Mouse (Mus musculus): ENCODE measurements around the gene Fam78b. TPM values are rescaled to one million over a fixed set of nuclear protein-coding genes. Genes with fewer than 3 reads are reported as not detected.

Fam78b gene
- total and polyA plus RNA-seq, 2 experiments from 2014 or later = 11.7 to 24.5 TPM

DNA sequence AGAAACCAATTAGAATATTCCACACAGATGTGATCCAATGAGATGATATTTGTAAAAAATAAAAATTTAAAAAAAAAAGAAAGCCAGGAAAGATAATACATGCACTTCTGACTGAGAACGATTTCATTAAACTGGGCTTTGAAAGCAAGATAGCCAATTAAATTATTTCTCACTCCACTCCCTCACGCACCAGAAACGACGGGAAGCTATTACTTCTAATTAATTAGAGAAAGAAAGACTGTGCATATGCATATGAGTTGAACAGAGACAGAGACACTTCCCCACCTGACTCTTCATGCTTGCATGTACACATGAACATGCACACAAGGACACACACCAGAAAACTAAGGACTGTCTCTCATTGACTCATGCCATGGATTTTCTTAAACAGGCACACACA lies 84.2 kb downstream of the Fam78b start:
- H3K9ac ChIP-seq = no peak overlapping the region
- no peak overlapping the region for H3K27ac ChIP-seq (ENCODE audit: low read depth, low read length)
- TF ChIP-seq CTCF (IDR thresholded peaks at IDR 0.05; ENCODE audit: low read depth) = no peak
- no peak overlapping the region for H3K4me2 ChIP-seq (ENCODE audit: low read depth)
- H3K9me3 ChIP-seq (ENCODE audit: low read length) = no peaks in the 10 kb centered on the region
- ATAC-seq = no peak
- H3K27me3 ChIP-seq (ENCODE audit: insufficient read depth, low read length) = no peaks in the 10 kb centered on the region
- H3K36me3 ChIP-seq (ENCODE audit: insufficient read depth) = no peaks in the 10 kb centered on the region; the same call in none of the 2 replicates
- H3K4me3 ChIP-seq (ENCODE audit: low read depth, low read length) = no peak overlapping the region
- DNase-seq = no peak
- peaks cover 7% of the 10 kb centered on the region; the same call in 1 of the 2 replicates for H3K4me1 ChIP-seq (ENCODE audit: insufficient read depth)
- 16% methylated on average over 4 of the region's 4 CpGs for WGBS

DNA sequence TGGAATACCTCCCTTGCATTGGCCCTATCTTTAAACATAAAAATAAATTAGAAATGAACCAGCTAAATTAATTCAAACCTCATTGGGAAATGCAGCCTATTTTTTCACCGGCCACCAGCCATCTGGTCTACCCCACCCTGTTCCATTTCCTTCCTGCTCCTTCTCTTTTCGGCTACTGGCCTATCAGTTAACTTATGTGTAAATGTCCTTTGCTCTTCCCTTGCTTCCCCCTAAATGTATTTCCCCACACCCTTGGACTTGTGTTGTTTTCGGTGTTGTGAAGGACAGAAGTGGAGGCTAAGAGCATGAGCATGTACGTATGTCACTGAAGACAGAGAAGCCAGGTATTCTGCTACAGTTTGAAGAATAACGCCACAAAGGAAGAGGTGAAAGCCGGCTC lies 89.2 kb downstream of the Fam78b start:
- no peak overlapping the region for H3K4me3 ChIP-seq (ENCODE audit: low read depth, low read length)
- H3K4me2 ChIP-seq (ENCODE audit: low read depth) = no peak overlapping the region
- H3K27me3 ChIP-seq (ENCODE audit: insufficient read depth, low read length) = no peaks in the 10 kb centered on the region
- H3K36me3 ChIP-seq (ENCODE audit: insufficient read depth) = no peaks in the 10 kb centered on the region; the same call in 1 of the 2 replicates
- H3K4me1 ChIP-seq (ENCODE audit: insufficient read depth) = no peaks in the 10 kb centered on the region
- 90% methylated on average over 6 of the region's 6 CpGs for WGBS
- TF ChIP-seq CTCF (IDR thresholded peaks at IDR 0.05; ENCODE audit: low read depth) = no peak
- no peaks in the 10 kb centered on the region for H3K9me3 ChIP-seq (ENCODE audit: low read length)
- no peak for ATAC-seq
- DNase-seq = no peak
- no peak overlapping the region for H3K9ac ChIP-seq
- no peak overlapping the region for H3K27ac ChIP-seq (ENCODE audit: low read depth, low read length)

DNA sequence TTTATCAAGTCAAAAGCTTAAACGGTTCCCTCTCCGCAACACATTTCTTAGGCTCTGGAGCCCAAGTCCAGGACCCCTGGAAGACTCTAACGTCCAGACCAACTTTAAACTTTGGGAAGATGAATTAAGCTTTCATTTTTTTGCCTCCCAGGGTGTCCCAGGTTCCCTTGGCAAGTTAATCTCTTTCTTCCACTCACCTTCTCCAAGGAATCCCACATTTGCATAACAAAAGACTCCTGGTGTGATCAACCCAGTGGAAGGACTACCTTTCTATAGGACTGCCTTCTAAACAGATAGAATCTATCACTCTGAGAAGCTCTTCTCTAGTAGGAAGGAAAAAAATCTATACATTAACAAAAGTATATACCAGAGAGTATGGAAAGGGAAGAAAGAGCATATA lies 92.3 kb downstream of the Fam78b start:
- WGBS = 48% methylated on average over 3 of the region's 3 CpGs
- DNase-seq (no peak), ATAC-seq (no peak)
- H3K4me3 ChIP-seq (ENCODE audit: low read depth, low read length) = no peak overlapping the region
- H3K36me3 ChIP-seq (ENCODE audit: insufficient read depth) = no peaks in the 10 kb centered on the region
- H3K4me1 ChIP-seq (ENCODE audit: insufficient read depth) = no peaks in the 10 kb centered on the region
- no peak overlapping the region for H3K9ac ChIP-seq
- no peaks in the 10 kb centered on the region for H3K9me3 ChIP-seq (ENCODE audit: low read length)
- no peak overlapping the region for H3K27ac ChIP-seq (ENCODE audit: low read depth, low read length)
- no peak for TF ChIP-seq CTCF (IDR thresholded peaks at IDR 0.05; ENCODE audit: low read depth)
- H3K27me3 ChIP-seq (ENCODE audit: insufficient read depth, low read length) = no peaks in the 10 kb centered on the region
- no peak overlapping the region for H3K4me2 ChIP-seq (ENCODE audit: low read depth)

DNA sequence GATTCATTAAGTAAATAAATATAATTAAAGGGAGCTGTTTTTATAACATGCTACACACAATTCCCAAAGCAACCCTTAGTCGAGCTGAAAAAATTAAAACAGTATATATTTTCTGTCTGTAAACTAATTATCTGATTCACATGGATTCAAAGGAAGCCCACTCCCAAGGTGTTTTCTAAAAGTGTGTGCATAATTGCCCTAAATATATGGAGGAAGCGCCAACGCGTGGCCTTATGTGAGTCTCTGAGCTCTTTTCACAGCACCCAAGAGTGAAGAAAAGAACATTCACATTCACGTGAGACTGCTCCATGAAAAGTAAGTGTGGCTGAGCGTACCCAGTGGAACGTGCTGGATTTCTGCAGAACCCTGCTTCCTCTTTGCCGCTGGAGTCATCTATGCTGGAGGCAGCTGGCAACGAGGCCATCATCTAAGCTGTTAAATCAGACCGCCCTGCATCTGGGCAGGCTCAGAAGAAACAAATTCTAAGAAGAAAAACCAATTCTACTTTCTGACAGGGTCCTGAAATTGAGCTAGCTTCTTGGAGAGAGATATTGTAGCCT lies 93.5 kb downstream of the Fam78b start:
- H3K4me3 ChIP-seq (ENCODE audit: low read depth, low read length) = no peak overlapping the region
- H3K36me3 ChIP-seq (ENCODE audit: insufficient read depth) = no peaks in the 10 kb centered on the region
- no peak for DNase-seq
- no peak for TF ChIP-seq CTCF (IDR thresholded peaks at IDR 0.05; ENCODE audit: low read depth)
- H3K27me3 ChIP-seq (ENCODE audit: insufficient read depth, low read length) = no peaks in the 10 kb centered on the region
- H3K4me1 ChIP-seq (ENCODE audit: insufficient read depth) = no peaks in the 10 kb centered on the region
- ATAC-seq = no peak
- no peaks in the 10 kb centered on the region for H3K9me3 ChIP-seq (ENCODE audit: low read length)
- 76% methylated on average over 10 of the region's 10 CpGs for WGBS
- H3K9ac ChIP-seq = no peak overlapping the region
- no peak overlapping the region for H3K27ac ChIP-seq (ENCODE audit: low read depth, low read length)
- H3K4me2 ChIP-seq (ENCODE audit: low read depth) = no peak overlapping the region

DNA sequence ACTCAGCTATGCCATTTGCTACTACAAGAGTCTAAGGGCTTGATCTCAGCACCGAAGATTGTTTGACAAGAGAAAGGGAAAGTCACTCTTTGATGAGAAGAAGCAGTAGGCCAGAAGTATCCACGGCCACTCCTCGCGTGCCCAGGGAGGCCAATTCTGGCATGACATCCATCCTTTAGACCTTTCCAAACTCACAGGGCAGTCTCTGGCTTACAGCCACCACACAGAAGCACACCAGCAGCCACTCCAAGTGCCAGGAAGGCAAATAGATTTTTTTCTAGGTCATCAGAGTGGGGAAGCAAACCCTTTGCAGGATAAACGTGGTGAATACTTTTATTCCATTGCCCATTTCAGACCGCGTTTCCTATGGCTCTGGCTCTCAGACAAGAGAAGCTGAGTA lies 97.5 kb downstream of the Fam78b start:
- DNase-seq = no peak

DNA sequence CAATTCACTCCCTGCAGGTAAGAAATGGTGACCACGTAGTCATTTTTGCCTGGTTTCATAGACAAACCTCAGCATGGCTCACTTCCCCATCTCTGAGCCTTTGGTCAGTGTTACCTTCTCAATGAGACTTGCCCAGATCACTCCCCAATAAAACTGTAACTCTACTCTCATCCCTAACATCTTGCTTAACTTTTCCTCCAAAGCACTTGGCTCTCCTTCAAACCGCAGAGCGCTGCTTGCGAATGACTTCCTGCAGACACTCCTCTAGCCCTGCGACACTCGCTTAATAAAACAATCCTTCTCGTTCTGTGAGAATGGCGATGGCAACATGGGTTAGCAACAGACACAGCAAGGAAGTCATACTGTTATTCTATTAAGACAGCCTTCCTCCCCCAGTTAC lies 100.8 kb downstream of the Fam78b start:
- DNase-seq (no peak), ATAC-seq (no peak)
- Histone ChIP-seq H3K4me1 (ENCODE audit: insufficient read depth) (no peaks in the 10 kb centered on the region), H3K9ac (no peak overlapping the region), H3K27me3 (ENCODE audit: insufficient read depth, low read length) (no peaks in the 10 kb centered on the region), H3K36me3 (ENCODE audit: insufficient read depth) (no peaks in the 10 kb centered on the region), H3K4me3 (ENCODE audit: low read depth, low read length) (no peak overlapping the region), H3K9me3 (ENCODE audit: low read length) (no peaks in the 10 kb centered on the region), H3K4me2 (ENCODE audit: low read depth) (no peak overlapping the region), H3K27ac (ENCODE audit: low read depth, low read length) (no peak overlapping the region)
- no peak for TF ChIP-seq CTCF (IDR thresholded peaks at IDR 0.05; ENCODE audit: low read depth)
- WGBS = 75% methylated on average over 8 of the region's 8 CpGs

More for the DNA sequence above, 97.5 kb downstream of the Fam78b start:
- Histone ChIP-seq H3K27me3 (ENCODE audit: insufficient read depth, low read length) (no peaks in the 10 kb centered on the region), H3K27ac (ENCODE audit: low read depth, low read length) (no peak overlapping the region), H3K9ac (no peak overlapping the region), H3K4me1 (ENCODE audit: insufficient read depth) (no peaks in the 10 kb centered on the region), H3K4me2 (ENCODE audit: low read depth) (no peak overlapping the region), H3K9me3 (ENCODE audit: low read length) (no peaks in the 10 kb centered on the region), H3K36me3 (ENCODE audit: insufficient read depth) (no peaks in the 10 kb centered on the region), H3K4me3 (ENCODE audit: low read depth, low read length) (no peak overlapping the region)
- ATAC-seq = no peak
- WGBS = 80% methylated on average over 7 of the region's 7 CpGs
- no peak for TF ChIP-seq CTCF (IDR thresholded peaks at IDR 0.05; ENCODE audit: low read depth)

DNA sequence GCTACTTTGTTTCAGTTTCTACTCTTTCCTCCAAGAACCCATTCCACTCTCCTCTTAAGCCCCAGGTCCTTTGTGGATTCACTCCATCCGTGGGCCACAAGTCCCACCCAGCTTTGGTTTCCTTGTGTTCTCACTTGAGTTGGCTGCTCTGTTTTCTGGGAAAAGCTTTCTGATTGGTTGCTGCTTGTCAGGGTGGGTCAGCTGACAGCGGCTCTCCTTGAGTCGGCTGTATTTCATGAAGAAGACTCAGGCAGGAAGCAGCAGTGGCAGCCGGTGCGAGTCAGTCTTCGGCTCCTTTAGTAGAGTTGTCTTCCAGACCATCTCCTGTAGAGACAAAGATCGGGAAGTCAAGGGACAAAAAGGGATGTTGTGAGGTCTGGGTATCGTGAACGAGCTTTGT lies 101.3 kb downstream of the Fam78b start:
- H3K9ac ChIP-seq = no peak overlapping the region
- no peak overlapping the region for H3K4me3 ChIP-seq (ENCODE audit: low read depth, low read length)
- no peak for ATAC-seq
- no peaks in the 10 kb centered on the region for H3K4me1 ChIP-seq (ENCODE audit: insufficient read depth)
- H3K27me3 ChIP-seq (ENCODE audit: insufficient read depth, low read length) = no peaks in the 10 kb centered on the region
- H3K27ac ChIP-seq (ENCODE audit: low read depth, low read length) = no peak overlapping the region
- no peak overlapping the region for H3K4me2 ChIP-seq (ENCODE audit: low read depth)
- no peaks in the 10 kb centered on the region for H3K36me3 ChIP-seq (ENCODE audit: insufficient read depth)
- DNase-seq = no peak
- TF ChIP-seq CTCF (IDR thresholded peaks at IDR 0.05; ENCODE audit: low read depth) = no peak
- 79% methylated on average over 9 of the region's 9 CpGs for WGBS
- H3K9me3 ChIP-seq (ENCODE audit: low read length) = no peaks in the 10 kb centered on the region
